Mouse (Mus musculus) G1E (cell line): ENCODE measurements around the gene Arhgef10l.

ENCODE experiments used
- CTCF ChIP-seq: IDR thresholded peaks from 2 replicates; pipeline ENCODE4 v1.5.1; 2012; ENCODE audit warnings: low read depth, low read length, inconsistent platforms, mixed read lengths
- GATA1 ChIP-seq: IDR thresholded peaks from 2 replicates; pipeline ENCODE4 v1.6.1; 2012; ENCODE audit warnings: borderline replicate concordance, low read length, inconsistent platforms, mixed read lengths
- GATA2 ChIP-seq: IDR thresholded peaks from 2 replicates; pipeline ENCODE4 v1.6.1; 2012; ENCODE audit warnings: low read depth, low read length, inconsistent platforms, borderline replicate concordance
- POLR2AphosphoS5 ChIP-seq: IDR thresholded peaks from 2 replicates; pipeline ENCODE4 v1.6.1; 2012; ENCODE audit warnings: low read depth, low read length, inconsistent platforms; ENCODE audit not compliant: insufficient replicate concordance

DNA sequence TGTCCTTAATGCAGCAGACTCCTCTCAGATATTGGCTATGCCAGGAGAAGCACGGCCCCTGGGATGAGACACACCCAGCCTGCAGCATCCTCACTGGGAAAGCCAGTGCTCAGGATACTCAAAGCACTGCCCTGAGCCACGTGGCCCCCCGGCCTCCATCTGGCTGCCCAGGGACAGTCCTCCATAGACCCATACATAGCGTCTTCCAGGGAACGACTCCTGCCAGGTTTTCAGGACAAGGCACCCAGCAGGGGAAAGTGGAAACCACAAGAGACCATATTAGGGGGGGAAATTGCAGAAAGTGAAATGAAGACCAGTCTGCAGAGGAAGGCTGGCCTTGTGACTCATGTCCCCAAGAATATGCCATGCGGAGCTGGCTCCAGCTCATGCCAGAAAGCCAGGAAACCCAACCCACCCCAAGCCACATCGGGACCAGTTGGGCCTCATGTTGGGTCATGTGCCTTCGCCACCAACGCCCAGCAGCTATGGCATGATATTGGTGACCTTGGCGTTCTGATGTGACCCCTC, 30.9 kb downstream of the Arhgef10l start:
- no peak for TF ChIP-seq CTCF
- no peak for TF ChIP-seq POLR2AphosphoS5
- no peak for TF ChIP-seq GATA1
- TF ChIP-seq GATA2: no peak
